Mouse (Mus musculus) E14TG2a.4 (cell line): ENCODE results near the gene Mipol1.

Experiments
- CTCF ChIP-seq: conservative IDR thresholded peaks from 2 replicates; pipeline ENCODE4 v1.5.1; 2014; ENCODE audit warnings: low read length
- NANOG ChIP-seq: IDR thresholded peaks from 2 replicates; pipeline ENCODE4 v1.6.1; 2014; ENCODE audit warnings: borderline replicate concordance, low read length, mixed read lengths
- POU5F1 ChIP-seq: IDR thresholded peaks from 2 replicates; pipeline ENCODE4 v1.6.1; 2014; ENCODE audit warnings: low read length, borderline replicate concordance

- TF ChIP-seq CTCF (no peak), NANOG (no peak), POU5F1 (no peak)
Observed at GRCm38 (mm10) chr12:57541931-57542745, 311.9 kb downstream of the Mipol1 start.
